Mouse (Mus musculus) embryonic fibroblast, embryonic 13.5 days (primary cell): Measurements from ENCODE around the gene Rab12. TPM values are rescaled to one million over a fixed set of nuclear protein-coding genes. Genes with fewer than 3 reads are reported as not detected.

Source experiments
- H3K27ac ChIP-seq: 2 replicates; pipeline ENCODE4 v1.5.1; 2012; ENCODE audit warnings: low read length, control low read depth, inconsistent platforms; ENCODE audit not compliant: insufficient read depth
- H3K4me1 ChIP-seq: 2 replicates; pipeline ENCODE4 v1.6.1; 2011; ENCODE audit warnings: low read length; ENCODE audit not compliant: control insufficient read depth, insufficient read depth
- H3K4me3 ChIP-seq: 2 replicates; pipeline ENCODE4 v1.5.1; 2011; ENCODE audit warnings: mild to moderate bottlenecking, control low read depth, low read length; ENCODE audit not compliant: insufficient read depth
- CTCF ChIP-seq: IDR thresholded peaks from 2 replicates; pipeline ENCODE4 v1.5.1; 2011; ENCODE audit warnings: mild to moderate bottlenecking, control low read depth, low read length, moderate library complexity, borderline replicate concordance; ENCODE audit not compliant: insufficient read depth
- POLR2A ChIP-seq: IDR thresholded peaks from 2 replicates; pipeline ENCODE4 v1.6.1; 2011; ENCODE audit warnings: low read depth, mild to moderate bottlenecking, control low read depth, low read length, moderate library complexity
- polyA plus RNA-seq: library from polyadenylated mRNA; stranded (reverse); fragments of >200 nt; gene quantifications from 2 replicates; pipeline ENCODE4 v1.2.4, GENCODE M21; 2011; ENCODE audit warnings: low read depth; ENCODE audit not compliant: missing spikeins, insufficient read length

The Rab12 gene
- polyA plus RNA-seq, 1 experiment: 129 TPM

GRCm38 (mm10) chr17:66480491-66481278, 38.8 kb downstream of the Rab12 start:
- no peak overlapping the region for H3K27ac ChIP-seq
- no peak overlapping the region for H3K4me3 ChIP-seq
- no peaks in the 10 kb centered on the region for H3K4me1 ChIP-seq
- no peak for TF ChIP-seq CTCF
- TF ChIP-seq POLR2A: no peak

DNA sequence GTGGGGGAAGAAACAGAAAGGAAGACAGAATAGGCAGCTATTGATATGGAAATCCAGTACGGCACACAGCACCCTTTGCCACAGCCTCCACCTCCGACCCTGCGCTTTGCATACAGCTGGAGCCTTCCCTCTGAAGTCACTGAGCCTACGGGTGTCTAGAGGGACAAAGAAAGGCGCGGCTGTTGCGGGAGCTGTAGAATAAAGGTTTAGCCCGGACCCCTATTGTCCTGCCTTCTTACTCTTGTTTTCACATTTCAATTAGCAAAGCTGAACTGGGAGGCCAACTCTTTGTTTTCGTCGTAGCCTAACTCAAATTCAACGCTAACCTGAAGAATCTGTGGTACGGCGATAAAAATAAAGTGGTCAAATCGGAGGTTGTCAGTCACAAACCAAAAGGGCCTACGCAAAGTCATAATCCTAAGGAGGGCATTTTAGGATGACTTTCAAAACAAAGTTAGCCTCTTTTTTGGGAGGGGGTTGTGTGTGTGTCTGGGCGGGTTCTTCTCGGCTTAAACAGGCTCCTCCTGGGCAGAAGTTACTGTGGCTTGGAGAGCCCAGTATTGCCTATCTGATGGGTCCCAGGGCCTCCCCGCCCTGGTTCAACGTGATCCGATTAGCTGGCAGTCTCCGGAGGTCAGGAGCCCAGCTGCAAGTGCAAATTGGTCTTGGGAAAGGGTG, 39.6 kb downstream of the Rab12 start:
- Histone ChIP-seq H3K27ac (no peak overlapping the region), H3K4me1 (no peaks in the 10 kb centered on the region), H3K4me3 (no peak overlapping the region)
- TF ChIP-seq POLR2A (no peak), CTCF (no peak)

GRCm38 (mm10) chr17:66479311-66479710, 40.2 kb downstream of the Rab12 start:
- H3K4me1 ChIP-seq: no peaks in the 10 kb centered on the region
- no peak overlapping the region for H3K4me3 ChIP-seq
- no peak for TF ChIP-seq POLR2A
- TF ChIP-seq CTCF: no peak
- no peak overlapping the region for H3K27ac ChIP-seq

- no peak for TF ChIP-seq CTCF
- TF ChIP-seq POLR2A: no peak
- no peak overlapping the region for H3K4me3 ChIP-seq
- H3K27ac ChIP-seq: no peak overlapping the region
- no peaks in the 10 kb centered on the region for H3K4me1 ChIP-seq
These were observed 46.3 kb downstream of the Rab12 start for GRCm38 (mm10) chr17:66473205-66473604.

DNA sequence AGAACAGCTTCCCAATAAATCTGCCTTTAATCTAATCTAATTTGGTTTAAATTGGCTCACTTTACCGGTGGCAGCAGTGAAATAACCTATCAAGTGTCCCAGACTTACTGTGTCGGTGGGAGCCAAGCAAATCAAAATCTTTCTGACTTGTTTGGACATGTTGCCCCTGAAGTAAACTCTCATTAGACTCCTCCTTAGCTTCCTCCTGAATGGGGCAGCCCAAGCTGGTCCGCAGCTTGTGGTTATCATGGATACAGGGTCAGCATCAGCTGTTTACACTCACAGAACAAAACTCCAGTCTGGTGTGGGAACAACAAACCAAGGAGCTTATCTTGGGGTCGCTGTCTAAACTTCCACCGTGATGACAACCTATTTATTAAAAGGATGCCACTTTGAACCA, 47.8 kb downstream of the Rab12 start:
- H3K4me3 ChIP-seq: no peak overlapping the region
- no peaks in the 10 kb centered on the region for H3K4me1 ChIP-seq
- no peak for TF ChIP-seq POLR2A
- H3K27ac ChIP-seq: no peak overlapping the region

DNA sequence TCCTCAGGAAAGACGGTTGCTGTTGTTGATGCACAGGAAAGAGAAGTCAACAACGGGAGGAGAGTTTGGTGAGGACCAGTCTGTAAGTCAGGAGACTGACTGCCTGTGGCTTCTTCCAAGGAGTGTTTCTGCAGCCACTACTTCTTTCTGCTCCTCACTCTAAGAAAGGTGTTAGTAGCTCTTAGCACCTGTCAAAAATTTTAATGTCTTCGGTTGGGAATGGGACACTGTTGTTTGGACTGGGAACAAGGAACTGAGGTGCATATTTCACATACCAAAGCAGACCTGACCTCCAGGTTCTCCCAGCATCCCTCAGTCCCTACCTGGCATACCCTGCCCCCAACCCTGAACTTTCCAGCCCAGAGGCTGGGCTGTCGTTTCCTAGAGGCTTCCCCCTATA, 48.3 kb downstream of the Rab12 start:
- TF ChIP-seq POLR2A (no peak), CTCF (no peak)
- H3K4me1 ChIP-seq: no peaks in the 10 kb centered on the region
- H3K27ac ChIP-seq: no peak overlapping the region
- H3K4me3 ChIP-seq: no peak overlapping the region

- Histone ChIP-seq H3K4me1 (no peaks in the 10 kb centered on the region), H3K27ac (no peak overlapping the region), H3K4me3 (no peak overlapping the region)
- no peak for TF ChIP-seq CTCF
- TF ChIP-seq POLR2A: no peak
These were observed 49.5 kb downstream of the Rab12 start for GRCm38 (mm10) chr17:66470020-66470419.

GRCm38 (mm10) chr17:66457278-66457677, 62.3 kb downstream of the Rab12 start:
- H3K4me3 ChIP-seq: no peak overlapping the region
- TF ChIP-seq POLR2A (no peak), CTCF (no peak)
- H3K4me1 ChIP-seq: peaks cover 2% of the 10 kb centered on the region
- H3K27ac ChIP-seq: no peak overlapping the region

DNA sequence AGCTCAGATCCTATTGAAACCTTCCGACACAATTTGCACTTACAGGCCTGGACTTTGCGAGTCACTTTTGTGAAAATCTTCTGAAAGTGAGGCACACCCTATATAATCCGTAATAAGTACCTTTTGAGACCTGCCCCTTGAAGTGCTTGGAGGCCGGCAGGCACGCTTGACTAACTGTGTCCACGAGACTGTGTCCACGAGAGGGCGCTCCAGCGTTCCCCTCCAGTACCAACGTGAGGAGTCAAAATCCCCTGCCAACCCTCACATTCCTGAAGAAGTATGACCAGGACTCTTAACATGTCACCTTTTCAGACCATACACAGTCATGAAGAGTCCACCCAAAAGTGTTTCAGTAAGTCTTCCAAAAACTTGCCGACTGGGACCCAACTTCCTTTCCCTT, 68.4 kb downstream of the Rab12 start:
- H3K4me3 ChIP-seq: no peak overlapping the region
- no peak overlapping the region for H3K27ac ChIP-seq
- H3K4me1 ChIP-seq: peaks cover 9% of the 10 kb centered on the region
- TF ChIP-seq CTCF (peak; percentile 93), POLR2A (no peak)

- TF ChIP-seq POLR2A: no peak
- no peak for TF ChIP-seq CTCF
- H3K27ac ChIP-seq: no peak overlapping the region
- H3K4me1 ChIP-seq: peaks cover 9% of the 10 kb centered on the region
- H3K4me3 ChIP-seq: peak overlapping the region; percentile 66
These were observed 68.9 kb downstream of the Rab12 start for GRCm38 (mm10) chr17:66450526-66451070.
